Mouse (Mus musculus): ENCODE results near the gene Nusap1. TPM values are rescaled to one million over a fixed set of nuclear protein-coding genes. Genes with fewer than 3 reads are reported as not detected.
"Not testable (repeated sequence)": the region's sequence is repeated elsewhere in the genome, so short reads cannot be mapped to it uniquely, and the experiment has no call there.

The Nusap1 gene
- polyA plus RNA-seq, 1 experiment from 2014 or later = 19.4 TPM

- Histone ChIP-seq H3K27ac (replicated peaks; ENCODE audit: low read depth, low read length) (no peak overlapping the region), H3K4me3 (replicated peaks; ENCODE audit: low read depth, low read length) (no peak overlapping the region), H3K4me2 (ENCODE audit: low read length) (no peak overlapping the region), H3K9ac (replicated peaks; ENCODE audit: low read length) (no peak overlapping the region), H3K9me3 (ENCODE audit: control insufficient read depth, low read length) (no peaks in the 10 kb centered on the region), H3K4me1 (ENCODE audit: control insufficient read depth, insufficient read depth, low read length) (no peaks in the 10 kb centered on the region), H3K27me3 (ENCODE audit: control insufficient read depth, insufficient read depth, low read length) (no peaks in the 10 kb centered on the region), H3K36me3 (ENCODE audit: control insufficient read depth, insufficient read depth, low read length) (peaks cover 54% of the 10 kb centered on the region)
- WGBS = 97% methylated on average over 4 of the region's 4 CpGs
- no peak for ATAC-seq (ENCODE audit: low FRiP score, low TSS enrichment)
- no peak for DNase-seq
Observed at GRCm38 (mm10) chr2:119607023-119607422, 11.1 kb upstream of the Nusap1 start.

GRCm38 (mm10) chr2:119617841-119618198 lies 278 bp upstream of the Nusap1 start:
- Histone ChIP-seq H3K4me1 (ENCODE audit: control insufficient read depth, insufficient read depth, low read length) (peaks cover 10% of the 10 kb centered on the region; the same call in 1 of the 2 replicates), H3K4me3 (replicated peaks; ENCODE audit: low read depth, low read length) (peak overlapping the region; percentile 64), H3K9me3 (ENCODE audit: control insufficient read depth, low read length) (no peaks in the 10 kb centered on the region), H3K9ac (replicated peaks; ENCODE audit: low read length) (peak overlapping the region; percentile 43; the same call in 1 of the 2 replicates), H3K36me3 (ENCODE audit: control insufficient read depth, insufficient read depth, low read length) (no peaks in the 10 kb centered on the region), H3K27ac (replicated peaks; ENCODE audit: low read depth, low read length) (no peak overlapping the region), H3K4me2 (ENCODE audit: low read length) (peak overlapping the region; percentile 95), H3K27me3 (ENCODE audit: control insufficient read depth, insufficient read depth, low read length) (no peaks in the 10 kb centered on the region)
- ATAC-seq (ENCODE audit: low FRiP score, low TSS enrichment) (no peak; the same call in 1 of the 2 replicates), DNase-seq (no peak)
- WGBS = under 1% methylated on average over 13 of the region's 13 CpGs

- H3K27ac ChIP-seq (replicated peaks; ENCODE audit: low read depth, low read length); ATAC-seq (ENCODE audit: low FRiP score, low TSS enrichment); H3K27me3 ChIP-seq (ENCODE audit: control insufficient read depth, insufficient read depth, low read length); DNase-seq; H3K9ac ChIP-seq (replicated peaks; ENCODE audit: low read length); H3K9me3 ChIP-seq (ENCODE audit: control insufficient read depth, low read length); H3K36me3 ChIP-seq (ENCODE audit: control insufficient read depth, insufficient read depth, low read length): not testable (repeated sequence)
- Histone ChIP-seq H3K4me1 (ENCODE audit: control insufficient read depth, insufficient read depth, low read length) (peaks cover 10% of the 10 kb centered on the region; the same call in 1 of the 2 replicates), H3K4me2 (ENCODE audit: low read length) (peak overlapping the region; percentile 95), H3K4me3 (replicated peaks; ENCODE audit: low read depth, low read length) (peak overlapping the region; percentile 64)
- WGBS = 7% methylated on average over 6 of the region's 6 CpGs
Observed at GRCm38 (mm10) chr2:119619002-119619401, 904 bp downstream of the Nusap1 start.

- no peaks in the 10 kb centered on the region for H3K27me3 ChIP-seq (ENCODE audit: control insufficient read depth, insufficient read depth, low read length)
- no peak overlapping the region for H3K4me2 ChIP-seq (ENCODE audit: low read length)
- no peaks in the 10 kb centered on the region for H3K9me3 ChIP-seq (ENCODE audit: control insufficient read depth, low read length)
- H3K9ac ChIP-seq (replicated peaks; ENCODE audit: low read length) = no peak overlapping the region
- no peak overlapping the region for H3K27ac ChIP-seq (replicated peaks; ENCODE audit: low read depth, low read length)
- no peak overlapping the region for H3K4me3 ChIP-seq (replicated peaks; ENCODE audit: low read depth, low read length)
- no peaks in the 10 kb centered on the region for H3K36me3 ChIP-seq (ENCODE audit: control insufficient read depth, insufficient read depth, low read length)
- ATAC-seq (ENCODE audit: low FRiP score, low TSS enrichment) (no peak), DNase-seq (no peak)
- WGBS = 98% methylated on average over 2 of the region's 2 CpGs
- H3K4me1 ChIP-seq (ENCODE audit: control insufficient read depth, insufficient read depth, low read length) = peaks cover 10% of the 10 kb centered on the region; the same call in 1 of the 2 replicates
Observed at GRCm38 (mm10) chr2:119621302-119621701, 3.2 kb downstream of the Nusap1 start.

- WGBS = 92% methylated on average over 1 of the region's 1 CpGs
- ATAC-seq (ENCODE audit: low FRiP score, low TSS enrichment) (no peak), DNase-seq (peak; percentile 4)
- Histone ChIP-seq H3K4me2 (ENCODE audit: low read length) (no peak overlapping the region), H3K36me3 (ENCODE audit: control insufficient read depth, insufficient read depth, low read length) (peaks cover 34% of the 10 kb centered on the region), H3K9me3 (ENCODE audit: control insufficient read depth, low read length) (no peaks in the 10 kb centered on the region), H3K4me3 (replicated peaks; ENCODE audit: low read depth, low read length) (no peak overlapping the region), H3K9ac (replicated peaks; ENCODE audit: low read length) (no peak overlapping the region), H3K4me1 (ENCODE audit: control insufficient read depth, insufficient read depth, low read length) (no peaks in the 10 kb centered on the region), H3K27ac (replicated peaks; ENCODE audit: low read depth, low read length) (no peak overlapping the region), H3K27me3 (ENCODE audit: control insufficient read depth, insufficient read depth, low read length) (no peaks in the 10 kb centered on the region)
Observed at GRCm38 (mm10) chr2:119636781-119637180, 18.7 kb downstream of the Nusap1 start.

- 98% methylated on average over 5 of the region's 5 CpGs for WGBS
- DNase-seq = no peak
- no peak for ATAC-seq (ENCODE audit: low FRiP score, low TSS enrichment)
- Histone ChIP-seq H3K4me1 (ENCODE audit: control insufficient read depth, insufficient read depth, low read length) (no peaks in the 10 kb centered on the region), H3K27me3 (ENCODE audit: control insufficient read depth, insufficient read depth, low read length) (no peaks in the 10 kb centered on the region), H3K4me3 (replicated peaks; ENCODE audit: low read depth, low read length) (no peak overlapping the region), H3K9ac (replicated peaks; ENCODE audit: low read length) (no peak overlapping the region), H3K4me2 (ENCODE audit: low read length) (no peak overlapping the region), H3K9me3 (ENCODE audit: control insufficient read depth, low read length) (no peaks in the 10 kb centered on the region), H3K27ac (replicated peaks; ENCODE audit: low read depth, low read length) (no peak overlapping the region), H3K36me3 (ENCODE audit: control insufficient read depth, insufficient read depth, low read length) (peaks cover 39% of the 10 kb centered on the region)
Observed at GRCm38 (mm10) chr2:119641214-119641912, 23.3 kb downstream of the Nusap1 start.

- no peak overlapping the region for H3K4me3 ChIP-seq (replicated peaks; ENCODE audit: low read depth, low read length)
- DNase-seq (no peak), ATAC-seq (ENCODE audit: low FRiP score, low TSS enrichment) (no peak)
- H3K27ac ChIP-seq (replicated peaks; ENCODE audit: low read depth, low read length) = no peak overlapping the region
- no peaks in the 10 kb centered on the region for H3K9me3 ChIP-seq (ENCODE audit: control insufficient read depth, low read length)
- H3K4me2 ChIP-seq (ENCODE audit: low read length) = no peak overlapping the region
- no peak overlapping the region for H3K9ac ChIP-seq (replicated peaks; ENCODE audit: low read length)
- H3K36me3 ChIP-seq (ENCODE audit: control insufficient read depth, insufficient read depth, low read length) = peaks cover 45% of the 10 kb centered on the region
- H3K27me3 ChIP-seq (ENCODE audit: control insufficient read depth, insufficient read depth, low read length) = no peaks in the 10 kb centered on the region
- no peaks in the 10 kb centered on the region for H3K4me1 ChIP-seq (ENCODE audit: control insufficient read depth, insufficient read depth, low read length)
- 90% methylated on average over 5 of the region's 5 CpGs for WGBS
Observed at GRCm38 (mm10) chr2:119644254-119644653, 26.2 kb downstream of the Nusap1 start.

GRCm38 (mm10) chr2:119662220-119663182 lies 44.4 kb downstream of the Nusap1 start, which contains the start of gene Ndufaf1:
Ndufaf1 (minus strand) TSS chr2:119662827.
- peaks cover 21% of the 10 kb centered on the region for H3K36me3 ChIP-seq (ENCODE audit: control insufficient read depth, insufficient read depth, low read length)
- no peaks in the 10 kb centered on the region for H3K9me3 ChIP-seq (ENCODE audit: control insufficient read depth, low read length)
- H3K9ac ChIP-seq (replicated peaks; ENCODE audit: low read length) = peak within 1 kb of the TSS; percentile 77
- no peak within 1 kb of the TSS for H3K27ac ChIP-seq (replicated peaks; ENCODE audit: low read depth, low read length)
- H3K27me3 ChIP-seq (ENCODE audit: control insufficient read depth, insufficient read depth, low read length) = no peaks in the 10 kb centered on the region
- H3K4me1 ChIP-seq (ENCODE audit: control insufficient read depth, insufficient read depth, low read length) = peaks cover 8% of the 10 kb centered on the region
- peak within 1 kb of the TSS; percentile 78 for H3K4me3 ChIP-seq (replicated peaks; ENCODE audit: low read depth, low read length)
- ATAC-seq (ENCODE audit: low FRiP score, low TSS enrichment) (peak; percentile 72; the same call in 1 of the 2 replicates), DNase-seq (peak; percentile 87)
- 2% methylated on average over 44 of the region's 44 CpGs for WGBS
- H3K4me2 ChIP-seq (ENCODE audit: low read length) = peak within 1 kb of the TSS; percentile 84
